Mouse (Mus musculus) adrenal gland, postnatal 10 days (tissue): ENCODE data around the gene Tekt1. TPM values are rescaled to one million over a fixed set of nuclear protein-coding genes. Genes with fewer than 3 reads are reported as not detected.
A peak's percentile ranks its signal among the peaks of the same experiment; 100 is the strongest.

Source experiments
- DNase-seq: peaks from one replicate; pipeline ENCODE4 v3.0.0; 2021; ENCODE audit warnings: mixed read lengths
- long read RNA-seq, 2 experiments: library from polyadenylated mRNA; stranded (forward); transcript quantifications; one replicate each; pipeline ENCODE4 v2.0.0; 2021
- total RNA-seq, 2 experiments: library from RNA; stranded (reverse); gene quantifications; 2 replicates each; pipeline ENCODE4 v1.2.3; 2021

Tekt1 gene
- total RNA-seq: under 1 TPM in 1 of 2 experiments, not detected in 1; 0.21 TPM
- long read RNA-seq, experiment 1: 0 reads
- long read RNA-seq, experiment 2: 0 reads

DNA sequence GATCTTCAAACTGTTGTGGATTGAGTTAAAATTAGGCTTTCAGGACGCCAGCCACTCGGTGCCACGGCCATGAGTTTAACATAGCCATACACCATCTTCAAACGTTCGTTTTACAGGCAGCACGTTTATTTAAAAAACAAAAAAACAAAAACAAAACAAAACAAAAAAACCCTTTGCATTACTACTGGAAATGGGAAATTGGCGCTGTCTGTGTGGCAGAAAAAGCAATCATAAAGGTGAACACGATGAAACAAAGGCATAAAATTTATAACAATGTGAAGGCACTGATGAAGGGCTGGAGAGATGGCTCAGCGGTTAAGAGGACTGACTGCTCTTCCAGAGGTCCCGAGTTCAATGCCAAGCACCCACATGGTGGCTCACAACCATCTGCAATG lies at the start of gene Tekt1:
Tekt1 (minus strand) TSS at position 96 of the 395 bp plus-strand sequence.
- no peak for DNase-seq

DNA sequence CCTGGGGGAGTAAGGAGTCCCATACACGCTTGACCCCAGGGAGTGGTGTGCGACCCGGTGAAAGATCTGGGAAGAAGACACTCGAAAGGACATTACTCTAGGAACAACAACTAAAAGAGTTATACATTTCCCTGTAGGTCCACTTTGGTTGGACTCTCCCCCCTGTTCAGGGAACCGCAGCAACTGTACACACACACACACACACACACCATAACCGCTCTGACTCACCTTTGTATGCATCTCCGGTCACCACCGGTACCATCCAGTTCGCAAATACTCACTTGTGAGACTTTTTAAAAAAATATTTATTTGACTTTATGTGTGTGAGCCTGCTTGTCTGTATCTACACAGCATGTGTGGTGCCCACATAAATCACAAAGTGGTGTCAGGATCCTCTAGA lies 49.7 kb upstream of the Tekt1 start:
- no peak for DNase-seq

DNA sequence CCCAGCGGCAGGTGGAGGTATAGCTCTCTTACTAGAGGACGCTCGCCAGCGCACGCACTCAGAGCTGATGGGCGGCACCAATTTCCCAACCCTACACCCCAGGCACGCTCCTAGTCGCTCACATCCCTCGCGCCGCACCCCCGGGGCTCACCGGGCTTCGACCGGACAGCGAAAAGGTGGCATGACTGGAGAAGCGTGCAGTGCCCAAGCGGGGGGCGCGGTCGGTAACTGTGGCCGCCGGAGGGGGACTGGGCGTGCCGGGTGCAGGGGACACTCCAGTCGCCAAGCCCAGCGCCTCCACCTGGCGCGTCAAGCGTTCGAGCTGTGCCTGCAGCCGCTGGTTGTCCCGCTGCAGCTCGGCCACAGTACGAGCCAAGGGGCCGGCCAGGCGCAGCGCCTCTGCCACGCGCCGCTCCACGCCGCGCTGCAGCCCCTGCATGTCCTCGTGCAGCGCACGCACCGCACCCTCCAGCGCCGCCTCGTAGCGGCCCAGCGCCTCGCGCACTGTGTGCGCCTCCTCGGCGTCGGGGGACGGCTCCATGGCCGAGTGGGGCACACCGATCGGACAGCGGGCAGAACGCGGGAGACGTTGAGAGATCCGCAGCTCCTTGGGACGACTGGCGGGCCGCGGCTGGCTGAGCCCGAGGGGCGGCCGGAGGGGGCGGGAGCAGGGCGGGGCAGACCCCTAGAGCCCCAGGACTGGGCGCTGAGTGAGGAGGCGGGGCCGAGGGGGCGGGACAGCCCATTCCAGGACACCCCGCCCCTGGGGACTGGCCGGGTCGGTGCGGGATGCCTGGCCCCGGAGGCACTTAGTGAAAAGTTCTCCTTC lies 49.1 kb upstream of the Tekt1 start, which contains the start of gene Smtnl2:
Smtnl2 (minus strand) TSS at position 621 of the 829 bp plus-strand sequence.
- DNase-seq: peak; percentile 93

DNA sequence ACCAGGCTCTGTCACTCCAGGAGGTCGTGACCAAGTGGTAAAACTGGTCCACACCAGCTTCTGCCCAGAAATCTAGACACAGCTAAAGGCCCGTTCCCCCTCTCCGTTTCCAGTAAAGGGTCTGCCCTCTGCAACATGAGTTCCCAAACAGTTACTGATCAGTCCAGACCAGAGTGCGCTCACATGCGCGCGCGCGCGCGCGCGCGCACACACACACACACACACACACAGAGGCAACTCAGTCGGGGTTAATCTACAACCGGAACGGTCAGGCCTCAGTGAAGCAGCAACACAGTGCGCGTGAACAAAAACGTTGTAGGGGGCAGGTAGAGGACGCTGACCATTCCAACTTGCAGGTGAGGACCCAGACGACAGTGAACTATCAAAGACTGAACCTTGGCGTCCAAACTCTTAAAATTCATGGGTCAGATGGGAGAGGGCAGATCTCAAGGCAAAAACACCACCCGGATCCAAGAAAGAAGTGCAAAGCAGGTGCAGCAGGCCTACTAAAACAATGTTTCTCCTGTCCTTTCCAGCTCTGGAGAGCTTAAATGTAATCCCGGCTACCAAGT lies 48.4 kb upstream of the Tekt1 start:
- no peak for DNase-seq

DNA sequence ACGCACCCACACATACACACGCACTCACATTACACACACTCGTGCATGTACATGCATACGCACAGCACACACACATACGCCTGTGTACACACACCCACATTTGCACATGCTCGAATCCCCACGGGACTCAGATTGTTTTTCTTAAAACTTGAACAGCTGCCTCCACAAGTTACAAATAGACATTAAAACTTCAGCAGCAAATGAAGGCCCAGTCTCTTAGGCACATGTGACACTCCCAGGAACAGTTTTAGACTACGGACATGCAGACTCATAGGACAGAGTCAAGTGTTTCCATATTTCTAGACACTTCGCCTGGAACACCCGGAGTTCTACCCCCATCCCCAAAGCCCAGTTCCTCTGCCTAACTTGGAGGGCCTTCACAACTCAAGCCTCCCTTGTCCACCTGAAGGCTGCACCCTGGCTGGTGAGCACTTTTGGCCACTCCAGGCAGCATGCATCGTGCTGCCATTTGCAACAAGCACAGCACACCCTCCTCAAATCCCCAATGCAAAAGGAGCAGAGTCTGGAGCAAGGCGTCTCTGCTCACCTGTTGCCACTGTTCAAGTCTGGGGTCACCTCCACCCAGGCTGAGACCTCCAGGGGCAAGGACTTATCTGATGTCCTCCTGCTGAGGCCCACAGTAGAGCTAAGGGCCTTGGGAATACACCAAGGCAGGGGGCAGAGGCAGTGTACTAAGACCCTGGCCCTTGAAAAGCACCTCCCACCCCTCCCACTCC lies 47.6 kb upstream of the Tekt1 start:
- no peak for DNase-seq

DNA sequence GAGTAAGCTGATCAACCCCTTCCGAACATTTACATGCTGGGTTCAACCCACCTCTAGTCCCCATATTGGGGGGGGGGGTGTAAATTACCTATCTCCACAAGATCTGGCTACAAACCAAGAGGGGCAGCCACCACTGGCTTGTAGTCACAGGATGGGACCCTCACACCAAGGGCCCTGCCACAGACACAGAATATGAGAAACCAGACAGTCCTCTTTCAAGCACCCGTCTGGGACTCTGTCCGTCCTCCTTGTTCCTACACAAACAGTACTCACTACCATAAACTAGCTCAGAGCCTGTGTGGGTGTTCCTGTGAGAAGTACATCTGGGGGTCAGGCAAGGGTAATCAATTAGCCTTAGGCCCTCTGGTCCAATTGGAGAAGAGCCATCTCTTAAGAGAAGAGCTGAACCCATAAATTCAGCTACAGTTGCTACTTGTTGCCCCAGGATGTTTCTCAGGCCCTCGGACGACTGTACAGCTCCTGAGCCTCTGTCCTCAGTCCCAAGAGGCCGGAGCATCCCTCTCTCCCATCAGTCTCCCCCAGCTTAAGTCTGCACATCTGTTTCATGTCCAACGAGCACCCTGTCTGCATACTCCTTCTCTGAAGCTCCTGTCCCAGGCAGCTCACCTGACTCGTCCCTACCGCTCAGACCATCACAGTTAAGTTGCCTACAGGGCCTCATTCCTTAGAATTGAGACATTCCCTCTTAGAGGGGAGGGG lies 46.4 kb upstream of the Tekt1 start:
- DNase-seq: no peak

DNA sequence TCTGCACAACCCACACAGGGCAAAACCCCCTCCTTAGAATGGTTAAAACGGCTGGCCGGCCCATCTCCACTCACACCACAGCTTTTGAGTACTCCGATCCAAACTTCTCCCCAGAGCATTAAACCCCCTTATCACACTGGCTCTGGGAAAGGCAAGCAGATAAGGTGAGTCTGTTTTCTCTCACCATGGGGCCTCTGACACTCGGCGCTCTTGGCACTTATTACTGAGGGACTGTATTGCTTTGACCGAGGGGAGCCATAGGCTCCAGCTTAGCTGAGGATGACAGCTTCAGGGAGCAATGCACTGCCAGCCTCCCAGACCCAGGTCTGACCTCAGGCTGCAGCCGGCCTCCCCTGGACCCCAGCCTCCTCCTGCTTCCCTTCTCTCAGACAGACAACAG lies 45.3 kb upstream of the Tekt1 start:
- DNase-seq: no peak

DNA sequence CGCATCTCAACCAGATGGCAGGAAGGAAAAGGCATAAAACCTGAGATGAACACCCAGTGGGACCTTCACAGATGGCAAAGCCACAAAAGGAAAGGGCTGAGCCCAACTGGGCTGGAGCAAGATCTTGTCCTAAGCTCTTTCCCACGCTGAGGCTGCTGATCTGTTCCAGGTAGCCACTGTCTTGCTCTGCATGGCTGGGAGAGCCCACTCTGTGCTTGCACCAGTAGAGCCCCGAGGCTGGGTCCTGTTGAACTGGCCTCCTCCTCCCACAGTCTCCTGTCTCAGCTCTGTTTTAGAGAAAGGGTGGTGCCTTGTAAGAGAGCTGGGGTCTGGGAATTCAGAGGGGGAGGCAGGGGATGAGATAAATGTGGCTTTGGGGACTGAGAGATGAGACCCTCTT lies 44.8 kb upstream of the Tekt1 start:
- DNase-seq: no peak

DNA sequence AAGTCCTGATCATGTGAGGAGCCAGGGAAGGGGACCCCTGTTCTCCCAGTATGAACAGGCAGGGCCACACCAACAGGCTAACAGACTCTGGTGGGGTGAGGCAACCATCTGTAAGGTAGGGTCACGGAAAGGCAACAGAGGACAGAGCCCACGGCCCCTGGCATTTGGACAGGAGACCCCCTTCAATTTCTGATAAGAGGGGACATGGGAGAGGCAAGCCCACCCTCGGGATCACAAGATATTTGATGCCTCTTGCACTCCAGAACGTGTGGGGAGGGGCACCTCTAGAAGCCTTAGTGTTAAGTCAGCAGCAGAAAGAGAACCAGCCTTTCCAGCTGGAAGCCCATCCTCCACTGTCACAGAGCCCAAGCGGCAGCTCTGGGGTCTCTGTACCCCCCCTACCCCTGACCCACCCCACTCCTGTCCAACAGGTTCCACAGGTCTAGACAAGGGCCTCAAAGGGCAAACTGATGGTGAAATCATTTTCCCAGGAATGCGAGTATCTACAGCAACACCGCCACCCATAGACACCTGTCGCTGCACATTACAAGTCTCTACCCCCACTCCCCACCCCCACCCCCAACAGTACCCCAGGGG lies 43.9 kb upstream of the Tekt1 start:
- no peak for DNase-seq

DNA sequence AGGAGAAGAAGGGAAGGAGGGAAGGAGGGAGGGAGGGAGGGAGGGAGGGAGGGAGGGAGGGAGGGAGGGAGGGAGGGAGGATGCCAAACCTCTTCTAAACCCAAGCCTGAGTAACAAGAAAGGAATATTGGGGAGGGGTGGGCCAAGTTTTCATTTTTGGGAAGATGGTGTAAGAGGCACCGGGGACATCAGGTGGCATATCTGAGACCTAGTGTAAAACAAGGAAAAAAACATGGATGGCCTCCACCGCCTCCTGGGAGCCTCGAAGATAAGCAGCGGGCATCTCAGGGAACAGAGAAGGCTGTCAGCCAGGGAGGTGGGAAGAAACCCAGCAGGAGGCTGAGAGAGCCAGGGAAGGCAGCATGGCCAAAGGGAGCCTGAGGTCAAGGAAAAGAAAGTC lies 43.3 kb upstream of the Tekt1 start:
- no peak for DNase-seq

DNA sequence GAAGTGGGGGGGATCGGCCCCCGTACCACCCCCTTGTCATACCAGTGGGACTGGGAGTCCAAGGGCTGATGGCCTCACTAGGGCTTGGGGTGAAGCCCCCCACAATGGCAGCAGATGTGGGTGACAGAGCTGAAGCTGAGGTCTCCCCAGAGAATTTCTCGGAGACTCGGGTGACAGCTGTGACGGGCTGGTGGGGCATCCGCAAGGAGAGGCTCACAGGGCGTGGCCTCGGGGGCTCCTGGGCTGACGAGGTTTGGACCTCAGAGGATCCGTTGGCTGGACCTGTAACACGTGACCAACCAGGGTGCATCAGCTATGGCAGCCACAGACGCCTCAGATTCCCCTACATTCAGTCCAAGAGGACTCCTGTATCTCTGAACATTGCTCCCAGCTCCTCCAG lies 40.7 kb upstream of the Tekt1 start:
- no peak for DNase-seq

DNA sequence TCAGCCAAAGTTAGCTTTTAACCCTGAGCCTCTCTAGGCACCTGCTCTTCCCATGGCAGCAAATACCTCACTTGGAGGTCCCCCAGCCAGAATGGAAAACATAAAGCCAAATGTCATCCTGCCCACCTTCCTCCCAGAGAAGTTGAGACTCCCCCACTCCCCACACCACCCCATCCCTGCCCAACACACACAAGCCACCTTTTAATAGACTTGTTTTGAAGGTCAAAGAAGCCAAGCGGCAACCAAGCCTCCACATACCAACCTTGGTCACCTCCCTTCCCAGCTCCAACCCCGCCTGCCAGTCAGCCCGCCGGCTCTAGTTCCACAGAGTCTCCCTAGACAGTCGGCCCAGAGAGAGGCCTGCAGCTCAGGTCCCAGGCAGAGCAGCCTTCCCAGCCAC lies 39.8 kb upstream of the Tekt1 start:
- no peak for DNase-seq

DNA sequence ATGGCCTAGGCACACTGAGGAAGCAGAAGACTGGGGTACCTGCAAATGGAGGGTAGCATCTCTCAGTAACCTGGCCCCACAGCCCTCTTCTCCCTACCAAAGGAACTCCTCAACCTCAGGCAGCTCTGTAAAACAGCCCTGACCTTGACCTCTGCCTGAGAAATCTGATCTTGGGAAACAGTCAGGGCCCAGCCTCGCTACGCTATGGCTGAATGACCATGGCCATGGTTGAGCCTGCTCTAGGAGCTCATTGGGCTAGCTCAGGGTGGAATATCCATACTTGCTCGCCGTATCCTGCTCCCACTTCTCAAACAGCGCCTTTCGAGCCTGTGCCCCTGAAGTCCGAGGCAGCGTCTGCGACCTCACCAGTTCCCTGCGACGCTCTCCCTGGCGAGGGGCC lies 38.8 kb upstream of the Tekt1 start:
- DNase-seq: no peak

DNA sequence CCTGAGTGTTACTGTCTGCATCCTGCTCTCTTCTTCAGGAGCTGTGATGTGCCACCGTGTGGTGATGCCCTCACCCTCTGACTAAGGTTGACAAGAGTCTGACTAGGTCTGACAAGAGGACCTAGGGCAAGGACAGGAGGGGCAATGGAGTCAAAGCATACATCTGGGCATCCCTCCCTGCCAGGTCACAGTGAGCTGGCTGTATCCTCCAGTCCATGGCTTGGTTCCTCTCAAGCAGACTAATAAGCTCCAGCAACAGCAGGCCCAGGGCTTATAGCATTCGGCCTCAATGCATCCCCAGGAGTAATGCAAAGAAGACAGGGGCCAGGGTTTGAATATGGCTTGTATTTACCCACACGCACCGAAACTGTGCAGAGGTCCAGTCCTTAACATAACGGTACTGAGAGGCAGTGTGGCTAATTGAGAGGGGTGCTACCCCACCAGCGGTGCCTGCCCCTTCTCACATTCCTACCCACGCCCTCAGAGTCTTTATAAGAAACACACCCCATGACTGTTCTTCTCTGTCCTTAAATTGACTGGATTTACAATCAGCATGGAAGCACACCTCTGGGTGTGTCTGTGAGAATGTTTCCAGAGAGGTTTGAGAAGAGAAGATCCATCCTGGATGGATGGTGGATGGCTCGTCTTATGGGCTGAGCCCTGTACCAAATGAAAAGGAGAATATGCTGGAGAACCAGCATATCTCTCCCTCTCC lies 35.7 kb upstream of the Tekt1 start:
- DNase-seq: no peak

DNA sequence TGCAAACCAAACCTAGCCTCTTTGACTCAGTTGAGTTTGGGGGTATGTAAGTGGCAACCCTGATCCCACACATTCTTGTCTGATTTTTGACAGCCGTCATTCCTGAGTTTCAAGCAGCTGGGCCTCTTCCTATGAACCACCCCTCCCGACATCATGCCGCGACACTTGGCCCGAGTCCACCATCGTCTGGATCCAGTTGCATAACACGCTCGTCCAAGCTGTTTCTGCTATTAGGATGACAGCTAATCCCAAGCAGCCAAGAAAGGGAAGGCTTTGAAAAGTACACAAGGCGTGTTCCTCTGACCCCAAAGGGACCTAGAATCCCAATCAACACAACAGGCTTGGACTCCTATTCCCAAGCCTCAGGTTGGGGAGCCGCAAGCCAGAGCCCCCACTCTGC lies 34.8 kb upstream of the Tekt1 start:
- peak; percentile 80 for DNase-seq

DNA sequence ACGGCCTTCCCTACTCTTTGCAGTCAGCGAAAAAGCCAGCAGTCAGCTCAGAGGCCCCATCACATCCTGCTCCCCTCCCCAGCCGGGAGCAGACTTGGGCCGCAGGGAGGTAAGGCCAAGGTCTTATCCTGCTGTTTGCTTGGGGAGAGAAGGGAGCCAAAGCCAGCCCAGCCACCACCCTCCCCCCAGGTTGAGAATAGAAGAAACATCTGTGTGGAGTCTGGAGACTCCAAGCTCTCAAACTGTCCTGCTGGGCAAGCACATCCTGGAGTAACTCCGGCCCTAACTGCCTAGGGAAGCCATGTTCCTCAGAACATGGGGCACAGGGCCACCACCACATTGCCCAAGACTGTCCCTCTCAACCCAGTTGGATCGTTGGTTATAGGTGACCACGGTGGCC lies 34.4 kb upstream of the Tekt1 start:
- DNase-seq: peak; percentile 60

DNA sequence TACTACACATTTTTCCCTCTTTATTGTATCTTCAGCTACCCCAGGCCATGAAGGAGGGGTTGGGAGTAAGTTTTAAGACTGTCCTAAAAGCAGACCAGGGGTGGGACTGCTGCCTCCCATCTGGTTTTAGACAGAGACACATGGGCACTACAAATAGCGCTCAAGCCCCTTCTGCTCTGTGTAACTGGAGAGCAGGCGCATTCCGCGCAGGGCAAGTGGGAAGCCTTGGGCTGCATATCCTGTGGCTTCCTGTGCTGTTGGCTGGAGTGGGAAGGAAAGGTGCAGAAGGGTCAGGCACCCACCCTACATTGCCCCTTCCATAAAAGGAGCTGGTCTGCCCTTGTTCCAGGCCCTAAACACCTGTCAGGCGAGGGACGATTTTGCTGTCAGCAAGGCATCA lies 33.4 kb upstream of the Tekt1 start:
- DNase-seq: no peak

DNA sequence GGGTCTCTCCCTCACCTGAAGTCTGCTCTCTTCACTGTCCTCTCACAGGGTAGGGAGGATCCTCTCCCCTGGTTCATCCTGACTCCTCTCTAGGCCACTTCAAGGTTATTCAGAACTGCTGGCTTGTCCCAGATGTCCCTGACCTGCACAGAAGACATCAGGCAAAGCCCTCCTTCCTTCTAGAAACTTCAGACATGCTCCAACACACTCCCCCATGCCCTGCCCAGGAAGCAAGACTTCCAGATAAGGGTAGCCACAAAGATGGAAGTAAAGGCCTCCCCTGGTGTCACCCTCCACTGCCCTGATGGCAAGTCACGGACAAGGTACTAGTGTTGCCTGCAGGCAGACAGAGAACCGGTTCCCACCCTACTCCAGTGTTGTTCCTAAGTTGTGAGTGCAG lies 32.5 kb upstream of the Tekt1 start:
- DNase-seq: no peak

DNA sequence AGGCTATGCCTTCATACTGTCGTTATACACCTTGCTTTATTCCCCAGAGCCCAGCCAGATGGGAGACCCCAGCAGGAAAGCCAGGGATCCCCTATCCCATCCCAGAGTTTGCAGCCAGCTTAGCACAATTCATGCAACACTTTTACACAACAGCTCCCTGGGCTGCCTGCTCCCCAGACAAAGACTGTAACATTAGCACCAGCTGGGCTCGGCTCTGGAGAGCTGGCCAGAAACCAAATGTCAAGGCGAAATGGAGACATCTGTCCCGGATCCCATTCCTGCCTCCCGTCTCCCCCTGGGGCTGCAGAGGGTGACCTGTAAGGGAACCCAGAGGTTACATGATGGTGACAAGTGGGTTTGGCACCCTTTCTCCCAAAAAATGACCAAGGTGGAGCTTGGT lies 31.4 kb upstream of the Tekt1 start:
- DNase-seq: peak; percentile 76

DNA sequence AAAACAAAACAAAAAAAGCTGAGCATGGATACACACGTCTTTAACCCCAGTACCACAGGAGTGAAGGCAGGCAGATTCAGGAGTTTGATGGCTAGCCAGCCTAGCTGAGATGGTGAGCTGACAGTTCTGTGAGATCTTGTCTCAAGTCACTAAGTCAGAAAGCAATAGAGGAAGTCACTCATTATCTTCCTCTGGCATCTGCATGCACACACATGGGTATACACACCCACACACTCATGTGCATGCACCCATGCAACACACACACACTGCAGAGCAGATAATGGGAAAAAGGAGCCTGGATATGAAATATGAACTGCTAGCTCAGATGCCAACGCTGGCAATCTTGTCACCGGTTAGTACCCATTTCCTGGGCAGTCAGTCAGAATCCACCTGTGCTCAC lies 31.0 kb upstream of the Tekt1 start:
- no peak for DNase-seq

DNA sequence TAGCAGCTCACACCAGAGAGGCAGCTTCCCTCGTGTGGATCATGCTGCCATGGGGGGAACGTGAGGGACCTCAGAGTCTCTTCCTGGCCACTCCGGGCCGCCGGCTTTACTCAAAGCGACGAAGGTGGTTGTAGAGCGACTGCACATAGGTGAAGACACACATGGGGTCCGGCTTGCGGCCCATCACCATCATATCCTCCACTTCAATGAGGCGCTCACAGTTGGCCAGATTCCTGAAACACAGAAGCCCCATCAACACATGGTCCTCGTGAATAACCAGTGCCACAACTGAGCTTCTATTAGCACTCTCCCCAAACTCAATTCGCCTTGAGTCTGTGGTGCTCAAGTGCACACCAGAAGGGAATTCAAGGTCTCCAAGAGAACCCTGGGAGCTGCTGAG lies 28.9 kb upstream of the Tekt1 start:
- DNase-seq: no peak
